ENCODE assay signal across 11 mouse cellular contexts in the genomic region with DNA sequence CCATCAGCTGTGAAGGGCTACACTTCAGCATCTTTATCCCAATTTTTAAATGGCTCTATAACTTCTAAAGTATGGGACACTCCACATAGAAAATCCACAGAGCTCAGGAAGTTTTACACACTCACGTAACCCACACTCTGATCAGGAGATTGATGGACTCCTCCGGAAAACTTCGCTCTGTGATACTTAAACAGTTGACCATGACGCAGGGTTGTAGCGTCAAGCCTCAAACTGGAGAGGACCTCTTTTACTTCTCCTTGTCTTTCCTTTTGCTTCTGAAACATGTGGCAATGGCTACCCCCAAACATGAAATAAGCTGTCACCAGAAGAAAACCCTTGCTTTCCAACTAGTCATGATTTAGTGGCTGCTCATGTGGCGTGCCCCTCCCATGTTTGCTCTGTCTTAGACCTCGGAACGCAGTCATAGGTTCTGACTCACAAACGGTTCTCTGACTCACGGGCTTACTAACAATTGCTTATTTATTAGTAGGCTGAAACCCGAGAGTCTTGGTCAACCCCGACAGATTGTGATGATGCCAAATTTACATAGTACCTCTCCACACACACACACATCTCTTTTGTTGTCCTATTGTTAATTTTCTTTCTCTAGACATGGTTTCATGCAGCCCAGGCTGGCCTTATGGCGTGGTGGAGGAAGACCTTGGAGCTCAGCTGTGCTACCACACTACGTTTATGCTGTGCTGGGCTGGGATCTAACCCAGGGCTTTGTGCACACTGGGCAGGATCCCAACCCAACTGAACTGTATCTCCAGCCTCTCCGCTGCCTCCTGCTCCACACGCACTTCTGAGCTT. TPM values are rescaled to one million over a fixed set of nuclear protein-coding genes. Genes with fewer than 3 reads are reported as not detected.
DNase-seq lines count a peak whose midpoint lies in the region; TF ChIP-seq lines count a peak whose summit lies in the region.
"Had no signal": no experiment of that assay in that cellular context is flagged by ENCODE, and none has a peak within 500 bp of the region (broad histone marks: within the 10 kb centered on the region; RNA-seq: fewer than 3 reads in every experiment).

No protein-coding gene starts in this region.

- H3K4me1 ChIP-seq in bone marrow, adult 2 months (ENCODE audit: control insufficient read depth, insufficient read depth, low read length) = peaks cover 9% of the 10 kb centered on the region

- TF ChIP-seq POLR2A in bone marrow, adult 2 months (IDR thresholded peaks at IDR 0.05; ENCODE audit: borderline replicate concordance, control insufficient read depth, low read depth, low read length) = no peak

- 64% methylated on average over 16 of the region's 16 CpGs for WGBS in bone marrow, adult 2 months

- peak overlapping the region; percentile 13 for H3K27ac ChIP-seq in bone marrow, adult 2 months (ENCODE audit: control insufficient read depth, insufficient read depth, low read depth, low read length, poor library complexity)
- H3K27ac ChIP-seq: embryonic facial prominence, embryonic 13.5 days had no signal

- H3K4me3 ChIP-seq in bone marrow, adult 2 months (replicated peaks; ENCODE audit: control insufficient read depth, low read depth, low read length) = no peak overlapping the region
- H3K4me3 ChIP-seq: embryonic facial prominence, embryonic 13.5 days had no signal

- TF ChIP-seq CTCF in bone marrow, adult 2 months (IDR thresholded peaks at IDR 0.05; ENCODE audit: control insufficient read depth, insufficient read depth, low read length) = no peak

- DNase-seq in adrenal gland, adult (ENCODE audit: inconsistent age in 2 of 2, low spot score in 1 of 2) = peak; percentile 83 to 91
- no peak for DNase-seq in adrenal gland, postnatal 4 days (ENCODE audit: low spot score in 2 of 2)
- peak; percentile 92 for DNase-seq in 416B (ENCODE audit: low read depth)
- peak; percentile 49 for DNase-seq in induced T-regulatory cell, adult 2 months (ENCODE audit: low read depth)
- no peak for DNase-seq in heart, adult 11 months
- DNase-seq in thymus, postnatal 10 days (ENCODE audit: low spot score in 2 of 2) = no peak
- no peak for DNase-seq in embryo, embryonic 10 days (ENCODE audit: low spot score)
- DNase-seq: gastrocnemius, postnatal 25 days; lung, embryonic 14.5 days had no signal

RNA-seq across cellular contexts. Expression of gene Btg1, which starts 11.5 kb away (rescaled TPM):
- total RNA-seq in adrenal gland, postnatal 4 days (2021) = 100 to 1,000 TPM; 121 to 124 TPM
- polyA plus RNA-seq in bone marrow, adult 2 months (2011; ENCODE audit: insufficient read depth, insufficient read length, low replicate concordance, missing spikeins) = 26.4 and 43.6 TPM in 2 replicates

Comparison
In these comparisons a context has a peak if more than half of its experiments do, and no peak if none do; other contexts are left out.
1. DNase-seq: peak in adrenal gland, adult (2 of 2), 416B (single experiment) and induced T-regulatory cell, adult 2 months (single experiment); none in adrenal gland, postnatal 4 days (0 of 2), heart, adult 11 months (single experiment), thymus, postnatal 10 days (0 of 2) and embryo, embryonic 10 days (single experiment).